Mouse (Mus musculus) lung, embryonic 16.5 days (tissue): ENCODE data around the gene Tmem212. TPM values are rescaled to one million over a fixed set of nuclear protein-coding genes. Genes with fewer than 3 reads are reported as not detected.

Experiments used
- ATAC-seq: fragments of 200-750 bp; cut with Nextera tagmentation; 2 replicates; pipeline ENCODE4 v1.8.0; 2017; ENCODE audit warnings: low read depth, mild to moderate bottlenecking, moderate library complexity
- H3K27ac ChIP-seq: fragments of 300-500 bp; sonication (generic); 2 replicates; pipeline ENCODE4 v1.5.1; 2014; ENCODE audit warnings: mild to moderate bottlenecking, control low read depth, low read length
- H3K27me3 ChIP-seq: fragments of 300-500 bp; sonication (generic); 2 replicates; pipeline ENCODE4 v1.6.1; 2014; ENCODE audit warnings: low read depth, low read length, mixed read lengths; ENCODE audit not compliant: control insufficient read depth, insufficient read depth
- H3K36me3 ChIP-seq: fragments of 300-500 bp; sonication (generic); 2 replicates; pipeline ENCODE4 v1.6.1; 2014; ENCODE audit warnings: low read length; ENCODE audit not compliant: control insufficient read depth, insufficient read depth
- H3K4me1 ChIP-seq: fragments of 300-500 bp; sonication (generic); replicated peaks from 2 replicates; pipeline ENCODE4 v1.6.1; 2014; ENCODE audit warnings: low read length, mixed read lengths; ENCODE audit not compliant: control insufficient read depth, insufficient read depth
- H3K4me2 ChIP-seq: fragments of 300-500 bp; sonication (generic); 2 replicates; pipeline ENCODE4 v1.6.1; 2014; ENCODE audit warnings: low read depth, low read length, control low read depth
- H3K4me3 ChIP-seq: fragments of 300-500 bp; sonication (generic); 2 replicates; pipeline ENCODE4 v1.5.1; 2014; ENCODE audit warnings: mild to moderate bottlenecking, low read length, control low read depth
- H3K9ac ChIP-seq: fragments of 300-500 bp; sonication (generic); 2 replicates; pipeline ENCODE4 v1.6.1; 2014; ENCODE audit warnings: low read length, control low read depth
- H3K9me3 ChIP-seq: fragments of 300-500 bp; sonication (generic); 2 replicates; pipeline ENCODE4 v1.6.1; 2016; ENCODE audit warnings: low read length; ENCODE audit not compliant: control insufficient read depth
- WGBS: fragments of 180-500 bp; shearing (Covaris S2); extraction: QIAGEN DNeasy Blood & Tissue Kit; methylation state at CpG from one replicate; pipeline ENCODE4 v1.1.7; 2014; 5-methylcytosine and 5-hydroxymethylcytosine counted together
- polyA plus RNA-seq: library from polyadenylated mRNA; unstranded; fragments of >200 nt; fragmentation: Nextera tagmentation; extraction: Ambion mirVana; gene quantifications from 2 replicates; pipeline ENCODE4 v1.2.1, GENCODE M21; 2015

The Tmem212 gene
- polyA plus RNA-seq, 1 experiment from 2014 or later, result 3.5 TPM

DNA sequence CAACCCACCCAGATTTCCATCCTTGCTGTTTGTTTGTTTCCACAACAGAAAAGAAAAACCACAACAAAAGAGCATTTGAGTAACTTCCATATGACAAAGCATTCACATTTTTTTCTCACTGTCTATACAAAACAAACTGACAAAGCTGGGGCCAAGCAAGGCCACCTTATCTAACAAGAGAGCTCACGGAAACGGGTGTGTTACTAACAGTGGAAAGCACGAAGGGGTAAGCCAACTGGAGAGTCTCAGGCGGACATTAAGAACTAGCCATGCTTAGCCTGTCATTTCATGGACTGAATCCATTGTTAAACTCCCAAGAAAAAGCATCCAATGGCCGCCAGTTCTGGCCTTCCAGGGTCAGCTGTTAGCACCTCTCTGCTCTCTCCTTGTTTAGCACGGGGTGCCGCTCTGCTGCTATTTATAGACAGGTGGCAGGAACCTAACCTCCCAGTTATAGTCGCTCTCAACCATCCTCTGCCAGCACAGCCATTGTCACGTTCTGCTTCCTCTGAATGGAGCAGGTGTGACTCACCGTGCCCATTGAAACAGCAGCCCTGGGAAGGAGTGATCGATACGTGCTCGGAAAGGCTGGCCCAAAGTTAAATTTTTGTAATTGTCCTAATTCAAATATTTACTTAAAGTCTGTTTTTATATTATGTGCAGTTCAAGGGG is 8.6 kb upstream of the Tmem212 start:
- Histone ChIP-seq H3K4me1 (peaks cover 9% of the 10 kb centered on the region), H3K4me3 (no peak overlapping the region), H3K9me3 (peaks cover 2% of the 10 kb centered on the region; the same call in 1 of the 2 replicates), H3K4me2 (no peak overlapping the region), H3K36me3 (no peaks in the 10 kb centered on the region), H3K27ac (no peak overlapping the region), H3K9ac (no peak overlapping the region), H3K27me3 (no peaks in the 10 kb centered on the region)
- peak; percentile 42 for ATAC-seq
- WGBS, result 12% methylated on average over 13 of the region's 13 CpGs

DNA sequence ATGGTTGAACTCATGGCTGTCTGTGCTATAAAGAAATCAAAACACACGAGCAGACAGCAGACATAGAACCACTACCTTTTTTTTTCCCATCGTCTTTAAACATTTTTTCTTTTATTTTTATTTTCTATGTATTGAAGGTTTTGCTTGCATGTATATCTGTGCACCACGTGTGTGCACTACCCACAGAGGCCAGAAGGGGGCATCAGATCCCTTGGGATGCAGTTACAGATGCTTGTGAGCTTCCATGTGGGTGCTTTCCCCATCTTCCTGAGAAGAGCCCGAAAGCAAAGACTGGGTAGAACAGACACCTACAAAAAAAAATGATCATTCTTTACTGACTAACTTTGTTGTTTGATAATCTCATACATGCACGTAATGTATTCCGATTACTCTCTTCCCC is 5.7 kb upstream of the Tmem212 start:
- Histone ChIP-seq H3K4me2 (no peak overlapping the region), H3K4me3 (no peak overlapping the region), H3K36me3 (no peaks in the 10 kb centered on the region), H3K9me3 (peaks cover 2% of the 10 kb centered on the region; the same call in 1 of the 2 replicates), H3K4me1 (peaks cover 24% of the 10 kb centered on the region), H3K9ac (no peak overlapping the region), H3K27ac (no peak overlapping the region), H3K27me3 (no peaks in the 10 kb centered on the region)
- 88% methylated on average over 6 of the region's 6 CpGs for WGBS
- ATAC-seq, result no peak

DNA sequence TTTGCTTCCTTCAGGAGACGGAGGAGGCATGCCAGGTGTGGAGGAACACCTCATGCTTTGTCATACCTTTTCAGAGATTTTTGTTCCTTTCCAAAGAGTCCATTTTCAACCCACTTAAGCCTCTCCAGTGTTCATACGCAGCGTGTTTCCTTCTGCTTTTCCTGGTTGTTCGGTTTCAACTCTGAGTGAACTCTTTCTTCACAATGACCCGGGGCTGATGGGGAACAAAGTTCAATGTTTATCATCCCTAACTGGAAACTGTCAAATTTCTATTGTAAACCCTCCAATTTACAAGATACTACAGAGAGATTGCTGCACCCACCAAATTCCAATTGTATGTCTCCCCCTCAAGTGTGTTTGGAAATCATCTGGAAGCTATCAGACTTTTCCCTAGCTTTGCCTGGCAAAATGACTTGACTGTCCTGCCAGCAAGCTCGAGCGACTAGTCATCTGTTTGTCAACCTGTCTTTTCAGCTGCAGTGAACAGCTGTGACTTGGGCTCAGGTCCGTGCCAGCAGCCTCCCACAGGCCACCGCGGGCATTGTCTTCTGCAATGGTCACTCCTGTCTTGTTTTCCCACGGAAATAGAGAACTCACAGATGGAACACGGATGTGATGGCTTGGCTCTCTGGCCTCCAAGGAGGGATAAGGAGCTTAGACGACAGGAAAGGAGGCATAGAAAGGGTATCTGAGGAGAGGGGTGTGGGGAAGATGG is 3.0 kb upstream of the Tmem212 start:
- H3K27ac ChIP-seq, result peak overlapping the region; percentile 38; the same call in 1 of the 2 replicates
- H3K4me3 ChIP-seq, result no peak overlapping the region
- no peaks in the 10 kb centered on the region for H3K27me3 ChIP-seq
- H3K9me3 ChIP-seq, result peaks cover 2% of the 10 kb centered on the region; the same call in 1 of the 2 replicates
- 29% methylated on average over 13 of the region's 13 CpGs for WGBS
- peak; percentile 41 for ATAC-seq
- no peaks in the 10 kb centered on the region for H3K36me3 ChIP-seq
- no peak overlapping the region for H3K9ac ChIP-seq
- H3K4me1 ChIP-seq, result peaks cover 19% of the 10 kb centered on the region
- no peak overlapping the region for H3K4me2 ChIP-seq

DNA sequence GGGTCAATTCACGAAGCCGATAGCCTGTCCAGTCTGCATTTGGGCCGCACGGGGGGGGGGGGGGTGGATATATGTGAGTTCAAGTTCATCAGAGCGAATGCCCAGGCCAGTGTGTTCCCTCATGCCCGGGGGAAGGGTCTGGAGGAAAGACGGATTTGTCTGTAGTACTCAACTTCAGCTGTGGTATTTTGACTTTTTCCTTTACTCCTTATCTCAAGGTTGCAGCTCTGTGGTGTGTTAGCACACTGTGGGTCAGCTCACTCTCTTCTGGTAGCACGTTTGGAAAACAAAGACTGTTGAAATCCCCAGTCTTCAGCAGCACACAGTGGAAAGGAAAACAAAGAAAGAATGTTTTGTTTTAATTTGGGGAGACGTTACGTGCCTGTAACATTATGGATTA is 2.0 kb upstream of the Tmem212 start:
- no peak for ATAC-seq
- 57% methylated on average over 10 of the region's 10 CpGs for WGBS
- H3K27ac ChIP-seq, result no peak overlapping the region

DNA sequence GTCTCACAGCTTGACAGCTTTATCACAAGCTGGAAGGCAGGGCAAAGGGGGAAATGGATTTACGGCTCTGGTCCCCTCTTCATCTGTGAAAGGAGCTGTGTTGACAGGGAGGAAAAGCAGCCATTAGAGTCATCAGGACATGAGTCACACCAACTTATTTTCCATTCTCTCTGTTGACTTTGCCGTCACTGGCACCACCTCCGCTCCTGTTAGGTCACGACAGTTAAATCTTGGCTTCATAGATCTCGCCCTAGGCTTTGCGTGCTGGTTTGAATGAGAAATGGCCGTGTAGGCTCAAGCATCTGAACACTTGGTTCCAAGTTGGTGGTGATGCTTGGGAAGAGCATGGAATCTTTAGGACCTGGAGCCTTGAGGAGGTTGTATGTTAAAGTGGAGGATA is 9.6 kb downstream of the Tmem212 start:
- no peak overlapping the region for H3K9ac ChIP-seq
- no peaks in the 10 kb centered on the region for H3K36me3 ChIP-seq
- WGBS, result 40% methylated on average over 7 of the region's 7 CpGs
- peaks cover 9% of the 10 kb centered on the region; the same call in 1 of the 2 replicates for H3K4me1 ChIP-seq
- no peaks in the 10 kb centered on the region for H3K9me3 ChIP-seq
- no peak overlapping the region for H3K4me3 ChIP-seq
- no peak overlapping the region for H3K27ac ChIP-seq
- no peak for ATAC-seq
- H3K27me3 ChIP-seq, result no peaks in the 10 kb centered on the region
- no peak overlapping the region for H3K4me2 ChIP-seq

More for the DNA sequence above, 2.0 kb upstream of the Tmem212 start:
- H3K27me3 ChIP-seq, result no peaks in the 10 kb centered on the region
- no peak overlapping the region for H3K4me2 ChIP-seq
- no peak overlapping the region for H3K4me3 ChIP-seq
- no peaks in the 10 kb centered on the region for H3K36me3 ChIP-seq
- H3K4me1 ChIP-seq, result peaks cover 19% of the 10 kb centered on the region
- H3K9me3 ChIP-seq, result peaks cover 2% of the 10 kb centered on the region; the same call in 1 of the 2 replicates
- no peak overlapping the region for H3K9ac ChIP-seq

DNA sequence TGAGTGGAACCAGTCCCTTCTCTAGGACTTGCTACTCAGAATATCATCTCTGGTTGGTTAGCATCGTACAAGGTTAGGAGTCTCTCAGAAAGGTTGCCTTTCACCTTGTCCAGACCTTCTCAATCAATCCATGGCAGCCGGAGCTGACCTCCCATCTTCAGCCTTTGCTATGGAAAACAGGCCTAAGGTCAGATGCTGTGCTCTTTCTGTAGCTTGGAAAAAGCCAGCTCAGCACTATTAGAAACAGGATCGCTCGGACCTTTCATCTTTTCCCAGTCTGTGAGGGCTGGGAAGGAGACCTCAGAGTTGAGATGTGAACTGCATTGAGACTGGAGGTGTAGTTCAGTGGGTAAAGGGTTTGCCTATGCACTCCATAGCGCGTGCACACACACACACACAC is 10.6 kb downstream of the Tmem212 start:
- H3K36me3 ChIP-seq, result no peaks in the 10 kb centered on the region
- no peak overlapping the region for H3K4me2 ChIP-seq
- 82% methylated on average over 6 of the region's 6 CpGs for WGBS
- H3K4me1 ChIP-seq, result peaks cover 9% of the 10 kb centered on the region; the same call in 1 of the 2 replicates
- no peaks in the 10 kb centered on the region for H3K27me3 ChIP-seq
- no peaks in the 10 kb centered on the region for H3K9me3 ChIP-seq
- no peak overlapping the region for H3K27ac ChIP-seq
- no peak overlapping the region for H3K9ac ChIP-seq
- ATAC-seq, result no peak
- H3K4me3 ChIP-seq, result no peak overlapping the region

DNA sequence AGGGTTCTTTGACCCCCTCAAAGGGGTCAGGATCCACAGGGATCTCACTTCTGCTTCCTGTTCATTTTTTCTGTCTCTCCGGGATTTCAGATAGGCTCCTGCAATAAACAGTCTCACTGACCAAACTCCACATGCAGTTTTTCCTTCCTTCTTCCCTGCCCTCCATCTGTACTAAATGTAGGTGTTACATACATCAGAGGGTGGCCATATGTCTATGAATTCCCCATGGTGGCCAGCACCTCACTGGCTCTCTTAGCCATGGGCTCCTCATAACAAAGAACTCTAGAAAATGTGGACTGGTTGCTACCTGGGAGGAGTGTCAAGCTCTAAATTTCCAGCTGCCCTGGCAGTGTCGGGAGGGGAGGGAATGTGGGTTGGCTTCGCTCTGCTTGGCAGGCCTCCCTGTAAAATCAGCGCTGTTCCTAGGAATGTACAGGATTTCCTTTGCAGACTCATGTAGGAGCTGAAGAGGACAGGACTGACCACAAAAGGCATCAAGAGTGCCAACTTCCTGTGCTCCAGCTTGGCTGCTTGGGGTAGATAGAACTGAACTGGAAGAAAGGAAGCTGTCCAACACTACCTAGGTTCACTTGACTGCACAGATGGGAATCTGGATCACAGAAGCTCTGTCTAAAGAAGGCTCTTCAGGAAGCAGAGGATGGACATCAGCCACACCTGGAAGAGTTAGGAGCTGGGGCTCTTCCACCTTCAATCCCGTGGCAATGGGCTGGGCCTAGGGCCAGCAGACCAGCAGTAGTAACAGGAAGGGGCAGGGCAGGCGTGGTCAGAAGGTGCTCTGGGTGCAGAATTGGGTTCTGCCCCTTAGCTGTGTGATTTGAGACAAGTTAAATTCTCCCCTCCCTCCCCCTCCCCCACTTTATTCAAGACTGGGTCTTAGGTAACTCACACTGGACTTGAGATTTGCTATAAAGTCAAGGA is 14.0 kb downstream of the Tmem212 start:
- Histone ChIP-seq H3K9me3 (no peaks in the 10 kb centered on the region), H3K4me3 (no peak overlapping the region), H3K9ac (no peak overlapping the region), H3K4me1 (peaks cover 9% of the 10 kb centered on the region; the same call in 1 of the 2 replicates), H3K27me3 (no peaks in the 10 kb centered on the region), H3K4me2 (no peak overlapping the region), H3K27ac (peak overlapping the region; percentile 60), H3K36me3 (no peaks in the 10 kb centered on the region)
- 41% methylated on average over 6 of the region's 6 CpGs for WGBS
- ATAC-seq, result peak; percentile 90

DNA sequence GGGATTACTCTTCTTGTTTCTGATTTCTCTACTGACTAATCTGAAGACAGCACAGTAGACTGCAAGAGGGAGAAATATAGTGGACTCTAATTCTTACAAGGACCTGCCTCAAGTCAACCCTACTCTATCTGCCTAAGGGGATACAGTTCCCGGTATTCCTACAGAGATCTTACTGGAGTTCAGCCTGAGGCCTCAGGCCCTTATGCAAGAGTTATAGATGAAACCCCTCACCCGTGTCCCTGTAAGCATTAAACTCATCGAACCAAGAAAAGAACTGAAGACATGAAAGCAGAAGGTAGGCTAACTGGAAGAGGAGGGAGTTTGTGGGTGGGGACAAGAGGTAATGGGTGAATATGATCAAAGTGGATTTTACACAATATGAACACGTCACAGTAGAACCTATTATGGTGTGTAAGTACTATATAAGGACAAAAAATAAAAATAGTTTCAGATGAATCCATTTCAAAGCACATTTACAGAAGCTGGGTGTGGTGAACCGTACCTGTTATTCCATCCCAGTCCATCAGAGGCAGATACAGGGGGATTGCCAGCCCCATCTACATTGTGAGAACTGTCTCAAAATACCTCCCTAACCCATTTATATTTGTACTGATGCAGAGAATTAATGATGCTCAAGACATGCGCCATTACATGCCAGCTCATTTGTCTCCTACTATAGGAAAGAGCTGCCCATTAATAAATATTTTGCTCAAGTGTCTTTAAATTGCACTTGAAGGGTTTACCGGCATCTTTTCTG is 17.1 kb downstream of the Tmem212 start:
- peaks cover 9% of the 10 kb centered on the region; the same call in 1 of the 2 replicates for H3K4me1 ChIP-seq
- ATAC-seq, result no peak
- no peaks in the 10 kb centered on the region for H3K27me3 ChIP-seq
- H3K36me3 ChIP-seq, result no peaks in the 10 kb centered on the region
- H3K9ac ChIP-seq, result no peak overlapping the region
- 83% methylated on average over 7 of the region's 7 CpGs for WGBS
- H3K4me3 ChIP-seq, result no peak overlapping the region
- no peak overlapping the region for H3K4me2 ChIP-seq
- H3K27ac ChIP-seq, result no peak overlapping the region
- no peaks in the 10 kb centered on the region for H3K9me3 ChIP-seq
